Mouse (Mus musculus) limb, embryonic 14.5 days (tissue): ENCODE data around the gene Ankrd13a. TPM values are rescaled to one million over a fixed set of nuclear protein-coding genes. Genes with fewer than 3 reads are reported as not detected.

Source experiments
- ATAC-seq: fragments of 200-750 bp; cut with Nextera tagmentation; 2 replicates; pipeline ENCODE4 v1.8.0; 2017; ENCODE audit warnings: low read depth, moderate number of reproducible peaks, moderate TSS enrichment; ENCODE audit not compliant: low FRiP score
- DNase-seq: peaks from one replicate; pipeline ENCODE4 v3.0.0-alpha.2; 2015; ENCODE audit warnings: low spot score
- H3K27ac ChIP-seq: fragments of 300-500 bp; sonication (generic); replicated peaks from 2 replicates; pipeline ENCODE4 v1.5.1; 2014; ENCODE audit warnings: low read depth, mild to moderate bottlenecking, low read length, moderate library complexity, mixed read lengths
- H3K27me3 ChIP-seq: fragments of 300-500 bp; sonication (generic); 2 replicates; pipeline ENCODE4 v1.6.1; 2014; ENCODE audit warnings: low read length, mixed read lengths; ENCODE audit not compliant: control insufficient read depth, insufficient read depth
- H3K36me3 ChIP-seq: fragments of 300-500 bp; sonication (generic); 2 replicates; pipeline ENCODE4 v1.6.1; 2014; ENCODE audit warnings: mild to moderate bottlenecking, low read length, moderate library complexity, mixed read lengths; ENCODE audit not compliant: control insufficient read depth, insufficient read depth
- H3K4me1 ChIP-seq: fragments of 300-500 bp; sonication (generic); 2 replicates; pipeline ENCODE4 v1.6.1; 2014; ENCODE audit warnings: antibody characterized with exemption, low read length, mixed read lengths; ENCODE audit not compliant: control insufficient read depth, insufficient read depth
- H3K4me2 ChIP-seq: fragments of 300-500 bp; sonication (generic); replicated peaks from 2 replicates; pipeline ENCODE4 v1.6.1; 2014; ENCODE audit warnings: low read depth, mild to moderate bottlenecking, low read length, moderate library complexity; ENCODE audit not compliant: severe bottlenecking
- H3K4me3 ChIP-seq: fragments of 300-500 bp; sonication (generic); replicated peaks from 2 replicates; pipeline ENCODE4 v1.5.1; 2014; ENCODE audit warnings: low read length
- H3K9ac ChIP-seq: fragments of 300-500 bp; sonication (generic); 2 replicates; pipeline ENCODE4 v1.6.1; 2014; ENCODE audit warnings: mild to moderate bottlenecking, low read depth, low read length, moderate library complexity; ENCODE audit not compliant: severe bottlenecking
- H3K9me3 ChIP-seq: fragments of 300-500 bp; sonication (generic); 2 replicates; pipeline ENCODE4 v1.6.1; 2016; ENCODE audit warnings: low read length; ENCODE audit not compliant: control insufficient read depth
- POLR2A ChIP-seq: fragments of 200-500 bp; IDR thresholded peaks from 2 replicates; pipeline ENCODE4 v1.8.0; 2012; ENCODE audit warnings: inconsistent platforms, mild to moderate bottlenecking, moderate library complexity, borderline replicate concordance; ENCODE audit not compliant: insufficient read depth, insufficient read length; ENCODE audit errors: extremely low read depth
- WGBS: fragments of 180-500 bp; shearing (Covaris S2); extraction: QIAGEN DNeasy Blood & Tissue Kit; methylation state at CpG from one replicate; pipeline ENCODE4 v1.1.7; 2014; 5-methylcytosine and 5-hydroxymethylcytosine counted together
- polyA plus RNA-seq, 2 experiments: library from polyadenylated mRNA; depleted of rRNA in 1 of 2; stranded (reverse) in 1 of 2; unstranded in 1 of 2; fragments of >200 nt; fragmentation: Nextera tagmentation in 1 of 2; extraction: Ambion mirVana in 1 of 2; gene quantifications; 2 replicates each; pipeline versions ENCODE4 v1.2.1 to v1.2.3; 2012 to 2014

Ankrd13a gene
- polyA plus RNA-seq, 2 experiments, result 51.6 to 67.6 TPM

GRCm38 (mm10) chr5:114750325-114750724 is 24.2 kb upstream of the Ankrd13a start:
- Histone ChIP-seq H3K9me3 (no peaks in the 10 kb centered on the region), H3K36me3 (peaks cover 86% of the 10 kb centered on the region), H3K27me3 (no peaks in the 10 kb centered on the region), H3K9ac (no peak overlapping the region), H3K4me3 (no peak overlapping the region), H3K27ac (no peak overlapping the region), H3K4me2 (no peak overlapping the region), H3K4me1 (no peaks in the 10 kb centered on the region)
- no peak for ATAC-seq
- 83% methylated on average over 10 of the region's 10 CpGs for WGBS
- no peak for TF ChIP-seq POLR2A
- no peak for DNase-seq

- Histone ChIP-seq H3K36me3 (peaks cover 88% of the 10 kb centered on the region), H3K4me2 (no peak overlapping the region), H3K4me1 (no peaks in the 10 kb centered on the region), H3K27me3 (no peaks in the 10 kb centered on the region), H3K27ac (no peak overlapping the region), H3K9me3 (no peaks in the 10 kb centered on the region), H3K4me3 (no peak overlapping the region), H3K9ac (no peak overlapping the region)
- ATAC-seq (no peak), DNase-seq (no peak)
- 91% methylated on average over 10 of the region's 10 CpGs for WGBS
- TF ChIP-seq POLR2A, result no peak
These were observed 22.1 kb upstream of the Ankrd13a start for GRCm38 (mm10) chr5:114752397-114752796.

GRCm38 (mm10) chr5:114753384-114753783 is 21.1 kb upstream of the Ankrd13a start:
- no peak overlapping the region for H3K4me3 ChIP-seq
- H3K9me3 ChIP-seq, result no peaks in the 10 kb centered on the region
- WGBS, result 93% methylated on average over 12 of the region's 12 CpGs
- no peaks in the 10 kb centered on the region for H3K4me1 ChIP-seq
- no peak overlapping the region for H3K27ac ChIP-seq
- no peak for ATAC-seq
- H3K36me3 ChIP-seq, result peaks cover 85% of the 10 kb centered on the region
- H3K27me3 ChIP-seq, result no peaks in the 10 kb centered on the region
- no peak overlapping the region for H3K9ac ChIP-seq
- no peak for TF ChIP-seq POLR2A
- DNase-seq, result no peak
- no peak overlapping the region for H3K4me2 ChIP-seq

- Histone ChIP-seq H3K9me3 (no peaks in the 10 kb centered on the region), H3K27ac (no peak overlapping the region), H3K4me2 (no peak overlapping the region), H3K4me1 (no peaks in the 10 kb centered on the region), H3K4me3 (no peak overlapping the region), H3K36me3 (peaks cover 67% of the 10 kb centered on the region), H3K9ac (no peak overlapping the region), H3K27me3 (no peaks in the 10 kb centered on the region)
- 95% methylated on average over 5 of the region's 5 CpGs for WGBS
- no peak for TF ChIP-seq POLR2A
- DNase-seq, result no peak
- ATAC-seq, result no peak
These were observed 14.9 kb upstream of the Ankrd13a start for GRCm38 (mm10) chr5:114759536-114760090.

GRCm38 (mm10) chr5:114761980-114762379 is 12.5 kb upstream of the Ankrd13a start:
- Histone ChIP-seq H3K27me3 (no peaks in the 10 kb centered on the region), H3K9me3 (no peaks in the 10 kb centered on the region), H3K9ac (no peak overlapping the region), H3K4me2 (no peak overlapping the region), H3K4me3 (no peak overlapping the region), H3K27ac (no peak overlapping the region), H3K4me1 (no peaks in the 10 kb centered on the region), H3K36me3 (peaks cover 61% of the 10 kb centered on the region)
- ATAC-seq (no peak), DNase-seq (no peak)
- 90% methylated on average over 8 of the region's 8 CpGs for WGBS
- no peak for TF ChIP-seq POLR2A
